18 mouse cellular contexts compared by ENCODE assay signal in the genomic region with DNA sequence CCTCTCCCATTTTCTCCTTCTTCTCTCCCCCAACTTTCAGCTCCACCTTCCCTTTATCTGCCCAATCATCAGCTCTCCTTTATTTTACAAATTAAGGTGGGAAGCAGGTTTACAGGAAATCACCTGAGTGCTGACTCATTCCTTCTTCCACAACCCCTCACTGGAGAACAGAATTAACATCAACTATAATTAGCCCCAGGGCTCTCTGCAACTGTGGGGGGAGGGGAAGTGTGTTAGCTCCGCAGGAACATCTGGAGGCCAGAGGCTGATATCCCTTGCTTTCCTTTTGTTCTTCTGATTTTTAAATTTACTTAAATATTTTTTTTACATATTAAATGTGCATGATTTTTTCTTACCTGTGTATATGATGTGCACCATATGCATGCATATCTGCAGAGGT.
"Had no signal": no experiment of that assay in that cellular context is flagged by ENCODE, and none has a peak within 500 bp of the region (broad histone marks: within the 10 kb centered on the region; RNA-seq: fewer than 3 reads in every experiment).

No protein-coding gene starts in this region.

- H3K27ac ChIP-seq: layer of hippocampus, adult 2 months; limb, embryonic 15.5 days; liver, embryonic 12.5 days; macrophage; midbrain, embryonic 12.5 days; neural tube, embryonic 15.5 days; stomach, embryonic 15.5 days had no signal

- H3K4me2 ChIP-seq: liver, embryonic 12.5 days; lung, embryonic 14.5 days; stomach, embryonic 15.5 days had no signal

- H3K36me3 ChIP-seq: limb, embryonic 15.5 days; liver, embryonic 12.5 days; midbrain, embryonic 12.5 days; neural tube, embryonic 15.5 days; stomach, embryonic 15.5 days had no signal

- H3K9me3 ChIP-seq: limb, embryonic 15.5 days; midbrain, embryonic 12.5 days; neural tube, embryonic 15.5 days; stomach, embryonic 15.5 days had no signal

- H3K4me1 ChIP-seq: liver, embryonic 12.5 days; megakaryocyte, embryonic 14.5 days; stomach, embryonic 15.5 days had no signal

- H3K4me3 ChIP-seq: limb, embryonic 15.5 days; liver, embryonic 12.5 days; megakaryocyte, embryonic 14.5 days; midbrain, embryonic 12.5 days; myocyte; neural tube, embryonic 15.5 days; stomach, embryonic 15.5 days had no signal

- H3K27me3 ChIP-seq: megakaryocyte, embryonic 14.5 days had no signal

- ATAC-seq: liver, embryonic 12.5 days had no signal

- H3K9ac ChIP-seq: limb, embryonic 15.5 days; liver, embryonic 12.5 days; lung, embryonic 14.5 days; midbrain, embryonic 12.5 days; neural tube, embryonic 15.5 days; stomach, embryonic 15.5 days had no signal

- DNase-seq: kidney, postnatal 10 days; kidney, postnatal 4 days; left cerebral cortex, postnatal 4 days; lung, embryonic 14.5 days; lung, postnatal 10 days; right cerebral cortex, postnatal 4 days; spleen, adult 18-20 months; thymus, adult 2 months; thymus, postnatal 25 days had no signal
